Mouse (Mus musculus) heart, postnatal 0 days (tissue): Measurements from ENCODE around the gene Hddc2.

Experiments used
- CTCF ChIP-seq: IDR thresholded peaks from 2 replicates; pipeline ENCODE4 v1.5.1; 2016; ENCODE audit warnings: antibody characterized with exemption, control low read depth, low read depth
- EP300 ChIP-seq: IDR thresholded peaks from 2 replicates; pipeline ENCODE4 v1.6.1; 2016; ENCODE audit warnings: antibody characterized with exemption, low read depth

DNA sequence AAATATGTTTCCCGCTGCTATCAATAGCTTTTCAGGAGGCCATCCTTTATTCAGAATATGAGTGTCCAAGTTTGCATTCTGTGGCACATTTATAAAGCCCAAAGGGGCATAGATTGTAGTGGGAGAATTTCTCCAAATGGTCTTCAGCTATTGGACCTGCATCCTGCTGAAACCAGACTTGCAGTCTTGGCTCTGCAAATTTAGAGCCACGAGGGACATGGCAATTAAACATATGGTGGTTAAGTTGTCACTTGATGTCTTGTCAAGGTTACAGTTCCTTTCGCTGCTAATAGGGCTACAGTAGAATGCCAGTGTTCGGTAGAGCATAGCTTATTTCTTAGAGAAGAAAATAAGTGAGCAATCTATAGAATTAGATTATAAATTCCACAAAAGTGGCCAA is 16.1 kb upstream of the Hddc2 start:
- TF ChIP-seq EP300 (no peak), CTCF (no peak)
